Mouse (Mus musculus) forebrain, embryonic 15.5 days (tissue): Measurements from ENCODE around the gene Fitm1. TPM values are rescaled to one million over a fixed set of nuclear protein-coding genes. Genes with fewer than 3 reads are reported as not detected.

Source experiments
- ATAC-seq: fragments of 200-750 bp; cut with Nextera tagmentation; replicated peaks from 2 replicates; pipeline ENCODE4 v1.8.0; 2017; ENCODE audit warnings: mild to moderate bottlenecking, moderate TSS enrichment, moderate library complexity
- H3K27ac ChIP-seq: fragments of 300-500 bp; sonication (generic); replicated peaks from 2 replicates; pipeline ENCODE4 v1.5.1; 2015; ENCODE audit warnings: mild to moderate bottlenecking, inconsistent platforms
- H3K27me3 ChIP-seq: fragments of 300-500 bp; sonication (generic); 2 replicates; pipeline ENCODE4 v1.6.1; 2015; ENCODE audit warnings: inconsistent platforms
- H3K36me3 ChIP-seq: fragments of 300-500 bp; sonication (generic); 2 replicates; pipeline ENCODE4 v1.6.1; 2015; ENCODE audit warnings: mild to moderate bottlenecking, inconsistent platforms
- H3K4me1 ChIP-seq: fragments of 300-500 bp; sonication (generic); 2 replicates; pipeline ENCODE4 v1.6.1; 2015; ENCODE audit warnings: inconsistent platforms
- H3K4me2 ChIP-seq: fragments of 300-500 bp; sonication (generic); replicated peaks from 2 replicates; pipeline ENCODE4 v1.6.1; 2015; ENCODE audit warnings: mild to moderate bottlenecking, inconsistent platforms
- H3K4me3 ChIP-seq: fragments of 300-500 bp; sonication (generic); 2 replicates; pipeline ENCODE4 v1.5.1; 2015; ENCODE audit warnings: mild to moderate bottlenecking, inconsistent platforms
- H3K9ac ChIP-seq: fragments of 300-500 bp; sonication (generic); replicated peaks from 2 replicates; pipeline ENCODE4 v1.6.1; 2015; ENCODE audit warnings: mild to moderate bottlenecking, inconsistent platforms
- H3K9me3 ChIP-seq: fragments of 300-500 bp; sonication (generic); 2 replicates; pipeline ENCODE4 v1.6.1; 2016; ENCODE audit warnings: inconsistent platforms
- WGBS: fragments of 180-500 bp; shearing (Covaris S2); methylation state at CpG from one replicate; pipeline ENCODE4 v1.1.7; 2015; ENCODE audit warnings: mixed read lengths; 5-methylcytosine and 5-hydroxymethylcytosine counted together
- polyA plus RNA-seq: library from polyadenylated mRNA; unstranded; fragments of >200 nt; fragmentation: Nextera tagmentation; extraction: Ambion mirVana; gene quantifications from 2 replicates; pipeline ENCODE4 v1.2.1, GENCODE M21; 2015

The Fitm1 gene
- polyA plus RNA-seq, 1 experiment from 2014 or later = not detected

DNA sequence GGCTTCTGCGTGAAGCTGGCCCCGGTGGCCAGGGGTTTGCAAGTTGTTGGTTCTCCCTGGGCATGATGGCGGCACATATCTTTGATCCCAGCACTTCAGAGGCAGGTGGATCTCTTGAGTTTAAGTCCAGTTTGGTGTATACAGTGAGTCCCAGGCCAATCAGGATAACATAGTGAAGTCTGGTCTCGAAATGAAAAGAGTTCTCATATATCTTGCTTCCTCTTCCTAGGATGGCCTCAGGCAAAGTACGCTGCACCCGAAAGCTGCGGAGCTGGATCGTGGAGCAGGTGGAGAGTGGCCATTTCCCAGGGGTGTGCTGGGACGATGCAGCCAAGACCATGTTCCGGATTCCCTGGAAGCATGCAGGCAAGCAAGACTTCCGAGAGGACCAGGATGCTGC lies 29.4 kb downstream of the Fitm1 start:
- ATAC-seq = no peak
- no peak overlapping the region for H3K4me3 ChIP-seq
- 94% methylated on average over 11 of the region's 11 CpGs for WGBS
- H3K36me3 ChIP-seq = peaks cover 69% of the 10 kb centered on the region
- no peak overlapping the region for H3K9ac ChIP-seq
- H3K27me3 ChIP-seq = no peaks in the 10 kb centered on the region
- H3K27ac ChIP-seq = no peak overlapping the region
- no peak overlapping the region for H3K4me2 ChIP-seq
- H3K4me1 ChIP-seq = peaks cover 8% of the 10 kb centered on the region; the same call in 1 of the 2 replicates
- no peaks in the 10 kb centered on the region for H3K9me3 ChIP-seq

DNA sequence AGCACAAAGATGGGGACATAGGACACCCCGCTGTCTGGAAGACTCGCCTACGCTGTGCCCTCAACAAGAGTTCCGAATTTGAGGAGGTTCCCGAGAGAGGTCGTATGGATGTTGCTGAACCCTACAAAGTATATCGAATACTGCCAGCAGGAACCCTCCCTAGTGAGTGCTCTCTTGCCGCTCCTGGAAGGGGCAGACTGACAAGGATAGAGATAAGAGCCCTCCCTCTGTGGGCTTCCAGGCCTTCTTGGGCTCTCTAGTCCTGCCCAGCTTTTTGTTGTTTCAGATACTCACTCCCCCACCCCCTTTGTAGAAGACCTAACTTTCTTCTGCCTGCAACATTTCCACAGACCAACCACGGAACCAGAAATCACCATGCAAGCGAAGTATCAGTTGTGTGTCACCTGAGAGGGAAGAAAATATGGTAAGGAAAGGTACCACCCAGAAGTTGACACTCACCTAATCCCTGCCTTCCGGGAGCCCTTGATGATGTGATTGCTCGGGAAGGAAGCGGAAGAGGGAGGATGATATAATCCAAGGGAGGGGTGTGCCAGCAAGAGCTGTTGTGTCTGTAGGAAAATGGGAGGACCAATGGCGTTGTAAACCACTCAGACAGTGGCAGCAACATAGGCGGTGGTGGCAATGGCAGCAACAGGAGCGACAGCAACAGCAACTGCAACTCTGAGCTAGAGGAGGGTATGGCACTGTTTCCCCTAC lies 30.5 kb downstream of the Fitm1 start:
- Histone ChIP-seq H3K27ac (no peak overlapping the region), H3K4me2 (no peak overlapping the region), H3K9ac (no peak overlapping the region), H3K4me3 (no peak overlapping the region), H3K27me3 (no peaks in the 10 kb centered on the region), H3K4me1 (peaks cover 8% of the 10 kb centered on the region; the same call in 1 of the 2 replicates), H3K9me3 (no peaks in the 10 kb centered on the region), H3K36me3 (peaks cover 61% of the 10 kb centered on the region)
- WGBS = 92% methylated on average over 16 of the region's 16 CpGs
- no peak for ATAC-seq

DNA sequence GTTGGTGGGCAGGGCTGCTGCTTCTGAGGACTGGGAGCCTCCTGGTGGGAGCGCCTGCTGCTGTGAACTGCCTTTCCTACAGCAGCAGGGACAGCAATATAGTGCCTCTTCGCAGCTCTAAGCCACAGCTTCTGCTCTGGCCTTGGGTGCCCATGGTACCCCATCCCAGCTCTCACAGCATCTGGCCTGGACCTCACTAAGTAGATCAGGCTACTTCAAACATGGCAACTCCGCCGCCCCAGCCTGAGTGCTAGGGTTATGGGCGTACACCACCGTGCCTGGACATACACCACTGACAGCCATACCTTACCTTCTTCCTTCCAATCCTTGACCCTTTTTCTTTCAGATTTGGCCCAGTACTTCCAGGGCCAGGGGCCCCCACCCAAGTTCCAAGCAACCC lies 32.9 kb downstream of the Fitm1 start:
- Histone ChIP-seq H3K36me3 (peaks cover 39% of the 10 kb centered on the region), H3K27me3 (no peaks in the 10 kb centered on the region)

DNA sequence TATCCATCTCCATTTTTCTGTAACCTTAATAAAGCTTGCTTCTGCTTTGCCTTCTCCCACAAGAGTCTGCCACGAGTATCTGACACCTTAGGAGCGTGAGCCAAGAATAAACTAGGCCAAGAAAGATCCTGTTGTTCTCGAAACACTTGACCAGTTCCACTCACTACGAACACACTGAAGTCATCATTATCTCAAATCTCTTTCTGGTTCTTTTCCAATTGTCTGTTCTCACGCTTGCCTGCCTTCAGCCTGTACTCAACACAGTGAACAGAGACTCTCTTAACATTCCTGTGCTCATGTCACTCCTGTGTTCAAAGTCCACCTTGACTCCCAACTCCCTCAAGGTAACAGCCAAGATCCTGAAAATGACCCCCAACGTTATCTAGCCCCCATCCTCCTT lies 37.9 kb downstream of the Fitm1 start:
- Histone ChIP-seq H3K36me3 (peaks cover 16% of the 10 kb centered on the region), H3K9me3 (no peaks in the 10 kb centered on the region), H3K4me2 (no peak overlapping the region), H3K27ac (no peak overlapping the region), H3K27me3 (no peaks in the 10 kb centered on the region), H3K4me1 (0 out of 2 replicates have a peak, but pooled peaks cover under 1% of the 10 kb centered on the region), H3K4me3 (no peak overlapping the region), H3K9ac (no peak overlapping the region)
- WGBS = 65% methylated on average over 6 of the region's 6 CpGs
- ATAC-seq = no peak

More for the DNA sequence above, 32.9 kb downstream of the Fitm1 start:
- Histone ChIP-seq H3K4me1 (peaks cover 8% of the 10 kb centered on the region; the same call in 1 of the 2 replicates), H3K9me3 (no peaks in the 10 kb centered on the region), H3K4me3 (no peak overlapping the region), H3K9ac (no peak overlapping the region), H3K4me2 (no peak overlapping the region), H3K27ac (no peak overlapping the region)
- no peak for ATAC-seq
- WGBS = 100% methylated on average over 6 of the region's 6 CpGs

DNA sequence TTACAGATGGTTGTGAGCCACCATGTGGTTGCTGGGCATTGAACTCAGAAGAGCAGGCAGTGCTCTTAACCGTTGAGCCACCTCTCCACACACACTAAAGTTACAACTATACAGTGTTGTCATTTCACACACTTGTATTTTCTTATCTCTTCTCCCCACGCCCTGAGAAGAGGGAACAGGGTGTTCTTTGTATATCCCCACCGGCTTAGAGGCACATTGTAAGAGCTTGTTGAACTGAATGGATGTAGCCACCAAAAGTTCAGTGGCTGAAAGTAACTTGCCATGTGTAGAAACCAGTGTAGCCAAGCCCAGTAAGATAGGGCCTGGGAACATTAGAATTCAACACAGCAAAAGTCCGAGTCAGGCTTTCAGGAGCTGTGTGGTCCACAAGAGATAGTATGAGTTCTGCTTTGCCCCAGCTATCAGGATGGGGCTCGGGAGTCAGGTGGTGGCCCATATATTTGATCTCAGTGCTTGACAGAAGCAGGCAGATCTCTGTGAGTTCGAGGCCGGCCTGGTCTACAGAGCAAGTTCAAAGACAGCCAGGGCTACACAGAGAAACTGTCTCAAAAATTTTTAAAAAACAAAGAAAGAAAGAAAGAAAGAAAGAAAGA lies 39.3 kb downstream of the Fitm1 start:
- no peak for ATAC-seq
- no peak overlapping the region for H3K4me3 ChIP-seq

DNA sequence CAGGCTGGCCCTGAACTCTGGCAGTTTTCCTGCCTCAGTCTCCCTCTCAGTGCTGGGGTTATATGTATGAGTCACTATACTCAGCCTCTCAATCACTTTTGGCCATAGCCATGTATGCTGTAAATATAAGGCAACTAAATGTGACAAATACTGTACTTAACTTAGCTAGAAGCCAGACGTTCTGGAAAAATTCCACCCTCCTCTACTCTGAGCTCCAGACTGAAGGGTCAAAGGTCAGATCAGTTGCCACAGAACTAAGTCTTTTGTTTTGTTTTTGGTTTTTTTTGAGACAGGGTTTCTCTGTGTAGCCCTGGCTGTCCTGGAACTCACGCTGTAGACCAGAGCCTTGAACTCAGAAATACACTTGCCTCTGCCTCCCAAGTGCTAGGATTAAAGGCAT lies 40.5 kb downstream of the Fitm1 start:
- Histone ChIP-seq H3K27me3 (no peaks in the 10 kb centered on the region), H3K9me3 (no peaks in the 10 kb centered on the region), H3K4me2 (no peak overlapping the region), H3K9ac (no peak overlapping the region), H3K27ac (no peak overlapping the region), H3K4me1 (0 out of 2 replicates have a peak, but pooled peaks cover 7% of the 10 kb centered on the region), H3K36me3 (no peaks in the 10 kb centered on the region), H3K4me3 (no peak overlapping the region)
- ATAC-seq = no peak
- WGBS = 52% methylated on average over 2 of the region's 2 CpGs

More for the DNA sequence above, 39.3 kb downstream of the Fitm1 start:
- Histone ChIP-seq H3K9ac (no peak overlapping the region), H3K4me2 (no peak overlapping the region), H3K27me3 (no peaks in the 10 kb centered on the region), H3K9me3 (no peaks in the 10 kb centered on the region), H3K36me3 (peaks cover 3% of the 10 kb centered on the region; the same call in 1 of the 2 replicates), H3K27ac (no peak overlapping the region), H3K4me1 (0 out of 2 replicates have a peak, but pooled peaks cover 7% of the 10 kb centered on the region)
- 82% methylated on average over 7 of the region's 7 CpGs for WGBS

DNA sequence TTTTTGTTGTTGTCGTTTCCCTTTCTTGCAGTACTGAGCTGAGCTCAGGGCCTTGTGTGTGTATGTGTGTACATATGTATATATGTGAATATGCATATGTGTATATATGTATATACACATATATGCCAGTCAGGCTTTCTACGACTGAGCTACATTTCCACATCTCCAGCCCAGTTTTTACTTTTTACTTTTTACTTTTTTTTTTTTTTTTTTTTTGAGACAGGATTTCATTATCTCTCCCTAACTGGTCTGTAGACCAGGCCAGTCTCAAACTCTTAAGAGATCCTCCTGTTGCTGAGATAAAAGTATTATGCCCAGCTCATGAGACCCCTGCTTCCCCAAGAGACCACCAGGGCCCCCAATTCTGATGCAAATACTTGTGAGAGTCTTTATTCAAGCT lies 41.4 kb downstream of the Fitm1 start:
- H3K27ac ChIP-seq = no peak overlapping the region
- no peak overlapping the region for H3K9ac ChIP-seq
- H3K4me2 ChIP-seq = no peak overlapping the region
- ATAC-seq = no peak
- H3K4me3 ChIP-seq = no peak overlapping the region
- no peaks in the 10 kb centered on the region for H3K27me3 ChIP-seq
- H3K4me1 ChIP-seq = 0 out of 2 replicates have a peak, but pooled peaks cover 7% of the 10 kb centered on the region
- H3K9me3 ChIP-seq = no peaks in the 10 kb centered on the region
- no peaks in the 10 kb centered on the region for H3K36me3 ChIP-seq
- 79% methylated on average over 2 of the region's 2 CpGs for WGBS

DNA sequence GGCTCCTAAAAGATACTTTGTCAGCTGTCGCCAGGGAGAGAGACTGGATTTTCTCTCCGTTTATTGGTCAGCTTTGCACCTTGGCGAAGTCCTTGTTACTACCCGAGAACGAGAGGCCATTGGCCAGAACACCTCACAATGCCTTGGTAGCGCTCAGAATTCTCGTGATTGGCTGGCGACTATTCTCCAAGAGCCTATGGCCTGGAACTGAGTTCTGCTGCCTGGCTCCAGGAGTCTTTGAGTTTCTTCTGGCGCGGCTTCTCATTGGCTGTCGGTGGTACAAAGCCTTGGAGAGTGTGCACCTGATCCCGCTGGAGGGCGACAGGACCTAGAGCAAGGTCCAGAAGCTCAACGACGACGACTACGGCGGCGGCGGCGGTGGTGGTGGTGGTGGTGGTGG lies 42.4 kb downstream of the Fitm1 start, which contains the start of gene Rec8:
TSS of gene Rec8 (plus strand) at position 216 of the 400 bp plus-strand sequence.
- Histone ChIP-seq H3K4me3 (peak within 1 kb of the TSS; percentile 32), H3K4me2 (peak within 1 kb of the TSS; percentile 28), H3K27me3 (no peaks in the 10 kb centered on the region), H3K9me3 (no peaks in the 10 kb centered on the region), H3K9ac (no peak within 1 kb of the TSS), H3K4me1 (0 out of 2 replicates have a peak, but pooled peaks cover 7% of the 10 kb centered on the region), H3K27ac (no peak within 1 kb of the TSS; the same call in 1 of the 2 replicates), H3K36me3 (no peaks in the 10 kb centered on the region)
- 0 out of 2 replicates have a peak, but pooled peaks have one; percentile 41 for ATAC-seq
- 25% methylated on average over 21 of the region's 21 CpGs for WGBS

DNA sequence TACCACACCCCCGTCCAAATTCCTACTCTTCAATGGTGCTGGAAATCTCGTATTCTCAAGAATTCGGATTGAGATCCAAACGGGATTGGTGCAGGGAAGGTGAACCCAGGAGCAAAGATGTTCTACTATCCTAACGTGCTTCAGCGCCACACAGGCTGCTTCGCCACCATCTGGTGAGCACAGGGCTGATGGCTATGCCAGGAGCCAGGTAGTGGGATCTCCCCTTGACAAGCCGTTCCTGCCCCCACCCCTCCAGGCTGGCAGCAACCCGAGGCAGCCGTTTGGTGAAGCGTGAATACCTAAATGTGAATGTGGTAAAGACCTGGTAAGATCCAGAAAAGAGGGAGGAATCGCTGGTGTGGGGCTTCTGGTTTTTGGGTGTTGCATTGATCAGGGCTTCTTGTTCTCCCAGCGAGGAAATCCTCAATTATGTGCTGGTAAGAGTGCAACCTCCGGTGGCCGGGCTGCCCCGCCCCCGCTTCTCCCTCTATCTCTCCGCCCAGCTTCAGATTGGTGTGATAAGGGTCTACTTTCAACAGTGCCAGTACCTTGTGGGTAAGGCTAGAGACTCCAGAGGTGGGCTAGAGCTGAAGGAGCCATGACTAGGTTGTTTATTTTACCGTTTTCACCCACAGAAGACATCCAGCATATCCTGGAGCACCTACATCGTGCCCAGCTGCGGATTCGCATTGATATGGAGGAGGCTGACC lies 43.2 kb downstream of the Fitm1 start:
- Histone ChIP-seq H3K9ac (no peak overlapping the region), H3K36me3 (no peaks in the 10 kb centered on the region), H3K4me1 (0 out of 2 replicates have a peak, but pooled peaks cover 7% of the 10 kb centered on the region), H3K4me2 (peak overlapping the region; percentile 28), H3K27ac (no peak overlapping the region; the same call in 1 of the 2 replicates), H3K4me3 (peak overlapping the region; percentile 32), H3K9me3 (no peaks in the 10 kb centered on the region), H3K27me3 (no peaks in the 10 kb centered on the region)
- WGBS = 53% methylated on average over 22 of the region's 22 CpGs
- ATAC-seq = peak; percentile 59; the same call in 1 of the 2 replicates
